Mouse (Mus musculus): ENCODE measurements at regions not wholly inside any gene's neighbourhood (a gene's known extent, or its start where the extent isn't known, plus 50 kb on each side); places are given as distances from the start of the nearest gene placed in this dataset.

- no peak for DNase-seq
Observed at GRCm38 (mm10) chr12:50926234-50926633, 277.3 kb upstream of the Prkd1 start.

DNA sequence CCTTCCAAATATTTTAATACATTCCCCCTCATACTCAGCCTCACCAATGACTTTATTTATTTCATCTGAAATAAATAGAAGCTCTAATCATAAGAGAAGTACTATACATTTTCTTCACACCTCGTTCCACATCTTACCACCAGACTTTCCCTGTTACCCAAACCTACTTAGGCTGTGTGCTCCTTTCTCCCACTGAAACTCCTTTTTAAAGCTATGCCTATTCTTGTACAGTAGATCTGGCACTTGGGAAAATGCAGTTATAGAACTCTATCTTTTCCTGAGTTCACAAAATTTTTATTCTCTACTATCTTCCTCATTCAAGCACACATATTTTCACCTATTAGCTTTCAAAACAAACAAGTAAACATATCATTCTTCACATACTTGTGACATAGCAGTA, 272.8 kb upstream of the Prkd1 start:
- no peak for DNase-seq

DNA sequence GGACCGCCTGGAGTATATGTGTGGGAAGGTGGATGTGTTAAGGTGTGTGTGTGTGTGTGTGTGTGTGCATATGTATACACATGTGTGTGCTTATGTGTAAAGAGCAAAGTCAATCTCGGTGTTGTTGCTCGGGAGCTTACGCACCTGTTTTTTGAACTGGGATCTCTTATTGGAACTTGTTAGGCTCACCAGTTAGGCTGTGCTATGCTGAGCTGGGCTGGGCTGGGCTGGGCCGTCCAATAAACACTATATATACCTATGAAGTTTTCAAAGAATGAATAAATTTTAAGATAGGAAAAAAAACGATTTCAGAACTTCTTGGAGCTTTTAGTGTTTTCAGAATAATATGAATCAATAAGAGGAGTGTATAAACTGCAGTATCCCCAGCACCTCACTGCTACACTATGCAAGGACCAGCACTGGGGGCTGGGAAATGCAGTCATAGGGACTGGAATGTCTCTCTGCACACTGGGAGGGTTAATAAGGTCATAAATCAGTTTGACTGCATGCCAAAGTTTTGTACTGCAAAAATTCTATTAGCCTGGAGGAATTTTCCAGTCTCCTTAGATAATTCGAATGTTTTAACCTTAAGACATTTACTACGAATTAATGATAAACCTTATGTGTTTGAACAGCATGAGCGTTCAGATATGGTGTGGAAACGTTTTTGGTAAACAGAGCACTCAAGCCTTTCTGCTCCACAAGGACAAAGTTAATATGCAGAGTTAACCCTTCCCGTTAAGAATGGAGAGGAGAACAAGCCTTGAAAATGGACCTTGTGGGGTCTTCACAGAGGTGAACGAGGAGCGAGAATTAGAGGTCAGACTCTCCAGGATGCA, 250.9 kb upstream of the Prkd1 start:
- no peak for DNase-seq

- no peak for DNase-seq
Observed at GRCm38 (mm10) chr12:50897606-50898166, 248.8 kb upstream of the Prkd1 start.

GRCm38 (mm10) chr12:50893604-50894003, 244.7 kb upstream of the Prkd1 start:
- no peak for DNase-seq

- no peak for DNase-seq
Observed at GRCm38 (mm10) chr12:50875796-50876195, 226.9 kb upstream of the Prkd1 start.

GRCm38 (mm10) chr12:50874024-50874398, 225.1 kb upstream of the Prkd1 start:
- no peak for DNase-seq

DNA sequence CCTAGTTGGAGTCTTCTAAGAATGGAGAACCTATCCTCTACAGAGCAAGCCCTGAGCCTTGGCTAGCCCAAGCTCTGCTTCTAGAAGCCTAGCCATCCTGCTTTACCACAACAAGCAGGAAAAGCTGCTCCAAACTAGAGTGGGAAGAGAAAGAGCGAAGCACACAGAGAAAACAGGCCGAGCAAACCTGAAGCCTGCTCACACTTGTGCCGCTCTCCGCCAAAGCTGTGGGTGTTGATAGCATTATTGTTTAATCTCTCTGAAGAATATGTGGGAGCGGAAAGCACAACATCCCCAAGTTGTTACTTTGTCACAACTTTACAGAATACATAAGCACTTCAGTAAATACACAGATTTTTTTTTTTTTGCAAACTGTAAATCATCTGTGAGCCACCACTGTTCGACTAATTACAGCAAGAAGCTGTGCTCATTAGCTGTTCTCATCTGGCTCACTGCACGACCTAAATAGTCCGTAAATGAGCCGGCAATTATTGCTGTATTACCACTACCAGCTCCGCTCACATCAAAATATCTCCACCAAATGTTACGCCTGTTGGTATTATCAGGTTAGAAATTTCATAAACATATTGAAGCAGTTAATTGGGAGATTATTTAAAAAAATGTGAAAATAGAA, 224.6 kb upstream of the Prkd1 start:
- DNase-seq: no peak

- no peak for DNase-seq
Observed at GRCm38 (mm10) chr12:50851644-50852043, 202.7 kb upstream of the Prkd1 start.

GRCm38 (mm10) chr12:50847976-50848375, 199.1 kb upstream of the Prkd1 start:
- no peak for DNase-seq

DNA sequence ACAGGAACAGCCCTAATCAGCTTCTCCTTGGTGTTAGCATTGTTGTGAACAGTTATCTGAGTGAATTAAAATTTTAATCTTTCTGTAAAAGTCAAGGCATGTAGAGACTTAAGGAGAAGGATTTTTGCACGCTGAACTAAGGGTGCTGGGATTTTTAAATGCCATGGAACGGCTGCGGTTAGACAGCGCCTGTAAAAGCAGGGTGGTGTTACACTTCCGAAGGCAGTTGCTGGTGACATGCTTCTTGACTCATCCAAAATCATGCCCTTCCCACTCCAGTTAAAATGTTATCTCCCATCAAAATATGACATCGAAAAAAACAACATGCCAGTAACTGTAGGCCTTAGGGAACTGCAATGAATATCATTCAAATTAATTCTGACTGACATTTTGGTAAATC, 193.8 kb upstream of the Prkd1 start:
- no peak for DNase-seq

- DNase-seq: no peak
Observed at GRCm38 (mm10) chr12:50839391-50839790, 190.5 kb upstream of the Prkd1 start.

DNA sequence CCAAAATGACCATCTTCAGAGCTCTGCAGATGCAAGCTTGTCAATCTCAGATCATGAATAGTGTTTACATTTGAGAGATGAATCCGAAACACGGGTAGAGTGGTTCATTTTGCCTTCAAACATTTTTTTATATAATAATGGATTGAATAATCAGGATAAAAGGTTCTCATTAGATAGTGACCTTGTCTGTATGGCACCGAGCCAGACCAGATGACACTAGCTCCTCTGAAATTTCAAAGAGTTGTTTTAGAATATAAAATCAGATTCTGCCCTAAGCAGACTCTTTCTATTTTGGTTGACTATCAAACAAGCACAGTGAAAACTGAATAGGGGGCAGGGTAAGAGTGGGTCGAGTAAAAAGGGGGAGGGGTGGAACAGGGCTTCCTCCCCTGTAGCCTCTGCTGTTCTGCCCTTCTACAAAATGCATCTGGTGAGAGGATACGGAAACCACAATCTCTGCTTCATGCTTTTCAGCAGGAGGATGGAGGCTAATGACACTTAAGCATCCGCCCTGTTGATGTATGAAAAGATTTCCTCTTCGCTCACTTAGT, 159.9 kb upstream of the Prkd1 start:
- no peak for DNase-seq

GRCm38 (mm10) chr12:50804391-50804790, 155.5 kb upstream of the Prkd1 start:
- DNase-seq: no peak

DNA sequence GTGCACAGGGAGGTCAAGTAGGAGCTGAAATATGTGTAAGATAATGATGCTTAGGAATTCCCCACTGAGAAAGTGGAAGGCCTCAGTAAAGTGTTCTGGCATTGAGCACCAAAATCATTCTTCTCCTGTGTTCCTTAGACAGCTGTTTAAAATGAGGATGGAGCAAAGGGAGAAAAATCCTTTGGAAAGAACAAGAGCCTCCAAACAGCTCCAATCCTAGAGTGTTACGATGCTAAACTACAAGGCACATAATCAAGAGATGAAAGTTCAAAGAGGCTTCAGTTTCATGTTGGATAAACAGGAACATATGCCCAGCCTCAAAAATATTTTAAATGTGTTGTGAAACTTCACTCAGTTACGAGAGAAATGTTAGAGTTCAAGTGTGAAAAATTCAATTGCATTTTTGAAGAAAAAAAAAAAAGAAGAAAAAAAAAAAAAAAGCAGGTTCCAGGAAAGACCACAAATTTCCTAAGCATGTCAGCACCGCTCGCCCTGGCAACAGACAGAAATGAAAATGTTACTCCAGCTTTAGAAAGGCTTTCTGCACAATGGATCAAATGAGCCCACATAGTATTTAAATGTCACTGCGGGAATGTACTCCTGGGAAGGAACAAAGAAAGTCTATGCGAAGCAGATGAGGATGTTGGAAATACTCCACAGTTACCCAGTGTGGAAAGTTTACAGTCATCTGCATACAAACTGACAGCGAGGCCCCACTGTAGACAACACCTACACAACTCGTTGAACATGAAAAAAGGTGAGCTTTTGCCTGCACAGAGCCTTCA, 116.5 kb upstream of the Prkd1 start:
- DNase-seq: no peak

GRCm38 (mm10) chr12:50764457-50764856, 115.6 kb upstream of the Prkd1 start:
- DNase-seq: no peak

GRCm38 (mm10) chr12:50734135-50734534, 85.2 kb upstream of the Prkd1 start:
- DNase-seq: no peak

- no peak for DNase-seq
Observed at GRCm38 (mm10) chr12:50712615-50713014, 63.7 kb upstream of the Prkd1 start.

- DNase-seq: no peak
Observed at GRCm38 (mm10) chr12:50709000-50709788, 60.3 kb upstream of the Prkd1 start.

DNA sequence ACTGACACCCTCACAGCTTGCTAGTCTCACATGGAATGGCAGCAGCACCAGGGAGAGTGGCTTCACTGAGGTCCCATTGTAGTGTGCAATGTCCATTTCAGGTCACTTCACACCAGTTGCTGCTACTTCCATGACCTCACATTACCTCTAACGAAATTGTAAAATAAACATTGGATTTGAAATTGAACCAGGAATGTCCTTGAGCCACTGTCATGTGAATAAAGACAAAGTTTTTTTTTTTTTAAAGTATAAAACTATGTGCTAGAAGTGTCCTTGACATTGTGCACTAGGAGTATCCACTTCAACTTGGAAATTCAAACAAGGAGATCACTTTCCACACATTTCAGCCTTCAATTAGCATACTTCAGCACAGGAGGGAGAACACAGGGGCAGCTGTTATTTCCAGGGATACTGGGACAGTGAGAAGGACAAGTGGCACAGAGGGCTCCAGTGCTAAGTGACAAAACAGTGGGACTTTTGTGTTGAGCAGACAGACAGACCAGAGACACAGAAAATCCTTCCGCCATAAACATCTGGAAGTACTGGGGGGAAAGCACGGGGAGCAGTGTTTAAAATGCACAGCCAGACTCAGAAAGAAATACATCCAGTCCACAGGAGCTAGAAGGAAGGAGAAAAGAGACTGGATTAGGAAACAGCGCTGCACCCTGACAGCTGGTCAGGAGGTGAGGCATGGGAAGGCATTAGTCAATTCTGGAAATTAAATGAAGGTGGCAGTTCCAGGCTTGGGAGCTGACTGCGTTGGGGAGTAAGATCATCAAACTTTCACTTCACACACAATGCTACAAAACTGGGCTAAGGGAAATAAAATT, 49.9 kb upstream of the Prkd1 start:
- DNase-seq: no peak
